Mouse (Mus musculus) frontal cortex, adult (tissue): ENCODE data around the gene Mvb12a.

Source experiments
- ATAC-seq: cut with Nextera tagmentation; 2 replicates; pipeline ENCODE4 v1.9.2; 2017; ENCODE audit warnings: mild to moderate bottlenecking, moderate library complexity, mixed read lengths; ENCODE audit not compliant: low TSS enrichment

Gene Mvb12a

DNA sequence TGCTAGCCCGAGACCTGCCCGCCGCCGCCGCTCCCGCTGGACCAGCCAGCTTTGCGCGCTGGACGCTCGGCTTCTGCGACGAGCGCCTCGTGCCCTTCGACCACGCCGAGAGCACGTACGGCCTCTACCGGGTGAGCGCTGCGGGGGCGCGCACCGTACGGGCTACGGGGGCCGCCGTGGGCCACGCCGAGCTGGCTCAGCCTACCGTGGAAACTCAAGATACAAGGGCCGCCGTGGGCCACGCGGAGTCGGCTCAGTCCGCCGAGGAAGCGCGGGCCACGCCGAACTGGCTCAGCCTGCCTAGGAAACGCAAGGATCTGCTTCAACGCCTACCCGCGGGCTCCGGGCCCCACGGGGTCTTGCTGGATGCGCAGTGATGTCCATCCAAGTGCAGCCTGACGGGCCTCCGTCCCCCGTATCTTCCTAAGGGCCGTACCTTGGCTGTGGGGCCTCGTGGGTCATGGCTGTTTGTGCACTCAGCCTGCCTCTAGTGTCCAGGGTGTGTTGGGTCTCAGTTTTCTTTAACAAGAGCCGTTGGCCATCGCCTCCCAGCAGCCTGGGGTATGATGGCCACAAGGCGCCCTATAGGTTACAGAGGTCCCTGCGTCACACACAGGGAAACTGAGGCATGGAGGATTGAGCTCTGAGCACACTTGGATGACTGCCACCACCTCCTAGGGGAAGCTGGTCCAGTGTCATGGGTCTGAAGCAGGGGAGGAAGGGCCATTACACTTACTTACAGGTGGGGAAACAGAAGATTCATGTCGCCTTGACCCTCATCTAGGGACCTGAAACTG, 49.9 kb downstream of the Mvb12a start:
- ATAC-seq, result peak; percentile 62

GRCm38 (mm10) chr8:71593556-71594323, 51.0 kb downstream of the Mvb12a start:
- ATAC-seq, result no peak

GRCm38 (mm10) chr8:71594324-71594722, 51.6 kb downstream of the Mvb12a start:
- no peak for ATAC-seq

DNA sequence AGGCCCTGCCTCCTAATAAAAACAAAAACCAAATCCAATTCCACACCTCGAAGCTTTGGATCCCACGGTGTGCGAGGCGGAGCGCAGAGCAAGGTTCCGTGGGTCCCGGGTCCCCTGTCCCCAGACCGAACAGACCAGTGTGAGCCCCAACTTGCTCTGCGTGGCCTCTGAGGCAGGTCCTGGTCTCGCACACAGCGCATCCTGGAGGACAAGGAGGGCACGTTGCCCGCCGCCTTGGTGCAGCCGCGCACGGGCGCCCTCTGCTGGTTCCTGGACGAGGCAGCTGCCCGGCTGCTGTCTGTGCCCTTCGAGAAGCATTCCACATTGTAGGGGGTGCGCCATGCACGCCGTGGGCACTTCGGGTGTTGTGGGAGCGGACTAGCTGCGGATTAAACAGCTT, 53.1 kb downstream of the Mvb12a start:
- ATAC-seq, result peak; percentile 48

- no peak for ATAC-seq
These were observed 53.7 kb downstream of the Mvb12a start for GRCm38 (mm10) chr8:71596384-71596783.

GRCm38 (mm10) chr8:71596798-71597197, 54.1 kb downstream of the Mvb12a start:
- ATAC-seq, result no peak

DNA sequence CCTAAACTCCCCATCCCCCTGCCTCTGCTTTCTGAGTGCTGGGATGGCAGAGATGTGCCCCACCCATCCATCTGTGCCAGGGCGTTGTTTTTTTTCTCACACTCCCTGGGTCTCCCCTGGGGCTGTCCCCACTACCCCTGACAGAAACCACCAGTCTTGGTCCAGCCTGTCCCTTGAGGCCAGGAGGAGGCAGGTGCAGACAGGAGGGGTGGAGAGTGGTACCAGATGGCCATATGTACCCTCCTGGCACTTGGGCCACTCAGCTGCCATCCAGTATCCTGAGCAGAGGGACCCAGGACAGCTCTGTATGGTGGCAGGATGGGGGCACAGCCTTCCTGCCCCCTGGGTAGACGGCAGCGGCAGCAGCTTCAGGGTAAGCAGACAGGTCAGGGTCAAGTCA, 54.7 kb downstream of the Mvb12a start, which contains the start of gene Fam129c:
Gene Fam129c, plus strand, starts transcription at position 198 of the 400 bp plus-strand sequence.
- no peak for ATAC-seq
